Mouse (Mus musculus) forebrain, embryonic 15.5 days (tissue): Measurements from ENCODE around the gene Epop. TPM values are rescaled to one million over a fixed set of nuclear protein-coding genes. Genes with fewer than 3 reads are reported as not detected.

Experiments used
- ATAC-seq: fragments of 200-750 bp; cut with Nextera tagmentation; replicated peaks from 2 replicates; pipeline ENCODE4 v1.8.0; 2017; ENCODE audit warnings: mild to moderate bottlenecking, moderate TSS enrichment, moderate library complexity
- H3K27ac ChIP-seq: fragments of 300-500 bp; sonication (generic); replicated peaks from 2 replicates; pipeline ENCODE4 v1.5.1; 2015; ENCODE audit warnings: mild to moderate bottlenecking, inconsistent platforms
- H3K27me3 ChIP-seq: fragments of 300-500 bp; sonication (generic); 2 replicates; pipeline ENCODE4 v1.6.1; 2015; ENCODE audit warnings: inconsistent platforms
- H3K36me3 ChIP-seq: fragments of 300-500 bp; sonication (generic); 2 replicates; pipeline ENCODE4 v1.6.1; 2015; ENCODE audit warnings: mild to moderate bottlenecking, inconsistent platforms
- H3K4me1 ChIP-seq: fragments of 300-500 bp; sonication (generic); 2 replicates; pipeline ENCODE4 v1.6.1; 2015; ENCODE audit warnings: inconsistent platforms
- H3K4me2 ChIP-seq: fragments of 300-500 bp; sonication (generic); replicated peaks from 2 replicates; pipeline ENCODE4 v1.6.1; 2015; ENCODE audit warnings: mild to moderate bottlenecking, inconsistent platforms
- H3K4me3 ChIP-seq: fragments of 300-500 bp; sonication (generic); 2 replicates; pipeline ENCODE4 v1.5.1; 2015; ENCODE audit warnings: mild to moderate bottlenecking, inconsistent platforms
- H3K9ac ChIP-seq: fragments of 300-500 bp; sonication (generic); replicated peaks from 2 replicates; pipeline ENCODE4 v1.6.1; 2015; ENCODE audit warnings: mild to moderate bottlenecking, inconsistent platforms
- H3K9me3 ChIP-seq: fragments of 300-500 bp; sonication (generic); 2 replicates; pipeline ENCODE4 v1.6.1; 2016; ENCODE audit warnings: inconsistent platforms
- WGBS: fragments of 180-500 bp; shearing (Covaris S2); methylation state at CpG from one replicate; pipeline ENCODE4 v1.1.7; 2015; ENCODE audit warnings: mixed read lengths; 5-methylcytosine and 5-hydroxymethylcytosine counted together
- polyA plus RNA-seq: library from polyadenylated mRNA; unstranded; fragments of >200 nt; fragmentation: Nextera tagmentation; extraction: Ambion mirVana; gene quantifications from 2 replicates; pipeline ENCODE4 v1.2.1, GENCODE M21; 2015

Gene Epop
- polyA plus RNA-seq, 1 experiment from 2014 or later: 4.6 TPM

- H3K9me3 ChIP-seq: no peaks in the 10 kb centered on the region
- no peak overlapping the region for H3K27ac ChIP-seq
- no peak overlapping the region for H3K4me2 ChIP-seq
- peaks cover 10% of the 10 kb centered on the region for H3K4me1 ChIP-seq
- H3K4me3 ChIP-seq: no peak overlapping the region
- ATAC-seq: no peak
- H3K36me3 ChIP-seq: no peaks in the 10 kb centered on the region
- 71% methylated on average over 9 of the region's 9 CpGs for WGBS
- peaks cover 35% of the 10 kb centered on the region for H3K27me3 ChIP-seq
- no peak overlapping the region for H3K9ac ChIP-seq
Observed at GRCm38 (mm10) chr11:97623166-97623565, 6.3 kb downstream of the Epop start.

GRCm38 (mm10) chr11:97622440-97622839 lies 7.1 kb downstream of the Epop start:
- H3K9me3 ChIP-seq: no peaks in the 10 kb centered on the region
- 1% methylated on average over 6 of the region's 6 CpGs for WGBS

GRCm38 (mm10) chr11:97619391-97619795 lies 10.1 kb downstream of the Epop start:
- Histone ChIP-seq H3K36me3 (no peaks in the 10 kb centered on the region), H3K9me3 (no peaks in the 10 kb centered on the region), H3K27ac (no peak overlapping the region), H3K9ac (no peak overlapping the region), H3K4me3 (no peak overlapping the region), H3K4me1 (no peaks in the 10 kb centered on the region), H3K4me2 (no peak overlapping the region), H3K27me3 (0 out of 2 replicates have a peak, but pooled peaks cover 4% of the 10 kb centered on the region)
- ATAC-seq: peak; percentile 55
- WGBS: 28% methylated on average over 5 of the region's 5 CpGs

More at GRCm38 (mm10) chr11:97622440-97622839, 7.1 kb downstream of the Epop start:
- peaks cover 28% of the 10 kb centered on the region for H3K27me3 ChIP-seq
- no peak overlapping the region for H3K4me2 ChIP-seq
- no peak overlapping the region for H3K27ac ChIP-seq
- no peaks in the 10 kb centered on the region for H3K36me3 ChIP-seq
- no peak overlapping the region for H3K4me3 ChIP-seq
- H3K4me1 ChIP-seq: peaks cover 2% of the 10 kb centered on the region
- ATAC-seq: peak; percentile 60
- no peak overlapping the region for H3K9ac ChIP-seq

- 67% methylated on average over 11 of the region's 11 CpGs for WGBS
- 0 out of 2 replicates have a peak, but pooled peaks cover under 1% of the 10 kb centered on the region for H3K27me3 ChIP-seq
- no peak for ATAC-seq
- no peak overlapping the region for H3K4me2 ChIP-seq
- no peaks in the 10 kb centered on the region for H3K36me3 ChIP-seq
- H3K4me1 ChIP-seq: no peaks in the 10 kb centered on the region
- H3K27ac ChIP-seq: no peak overlapping the region
- H3K9me3 ChIP-seq: no peaks in the 10 kb centered on the region
- H3K4me3 ChIP-seq: no peak overlapping the region
- no peak overlapping the region for H3K9ac ChIP-seq
Observed at GRCm38 (mm10) chr11:97618368-97618767, 11.1 kb downstream of the Epop start.

GRCm38 (mm10) chr11:97615276-97615675 lies 14.2 kb downstream of the Epop start:
- Histone ChIP-seq H3K9me3 (no peaks in the 10 kb centered on the region), H3K27me3 (no peaks in the 10 kb centered on the region), H3K4me2 (no peak overlapping the region), H3K4me3 (no peak overlapping the region), H3K27ac (no peak overlapping the region), H3K36me3 (no peaks in the 10 kb centered on the region), H3K4me1 (peaks cover 5% of the 10 kb centered on the region), H3K9ac (no peak overlapping the region)
- no peak for ATAC-seq
- WGBS: 81% methylated on average over 4 of the region's 4 CpGs

- Histone ChIP-seq H3K27me3 (no peaks in the 10 kb centered on the region), H3K4me1 (peaks cover 8% of the 10 kb centered on the region), H3K4me2 (no peak overlapping the region), H3K4me3 (no peak overlapping the region), H3K36me3 (no peaks in the 10 kb centered on the region), H3K27ac (no peak overlapping the region), H3K9me3 (no peaks in the 10 kb centered on the region), H3K9ac (no peak overlapping the region)
- ATAC-seq: no peak
- 60% methylated on average over 8 of the region's 8 CpGs for WGBS
Observed at GRCm38 (mm10) chr11:97611076-97611475, 18.4 kb downstream of the Epop start.

GRCm38 (mm10) chr11:97609743-97610142 lies 19.8 kb downstream of the Epop start:
- WGBS: 89% methylated on average over 13 of the region's 13 CpGs
- ATAC-seq: no peak
- Histone ChIP-seq H3K27me3 (no peaks in the 10 kb centered on the region), H3K27ac (no peak overlapping the region), H3K36me3 (no peaks in the 10 kb centered on the region), H3K9me3 (no peaks in the 10 kb centered on the region), H3K9ac (no peak overlapping the region), H3K4me1 (peaks cover 8% of the 10 kb centered on the region), H3K4me3 (no peak overlapping the region), H3K4me2 (no peak overlapping the region)

- Histone ChIP-seq H3K4me2 (no peak overlapping the region), H3K27me3 (no peaks in the 10 kb centered on the region), H3K9me3 (no peaks in the 10 kb centered on the region), H3K4me1 (peaks cover 8% of the 10 kb centered on the region), H3K4me3 (no peak overlapping the region), H3K27ac (no peak overlapping the region), H3K36me3 (no peaks in the 10 kb centered on the region), H3K9ac (no peak overlapping the region)
- ATAC-seq: no peak
- WGBS: 72% methylated on average over 4 of the region's 4 CpGs
Observed at GRCm38 (mm10) chr11:97608933-97609332, 20.6 kb downstream of the Epop start.

GRCm38 (mm10) chr11:97607056-97607725 lies 22.3 kb downstream of the Epop start:
- Histone ChIP-seq H3K9me3 (no peaks in the 10 kb centered on the region), H3K27me3 (no peaks in the 10 kb centered on the region), H3K9ac (no peak overlapping the region), H3K4me1 (peaks cover 8% of the 10 kb centered on the region), H3K36me3 (no peaks in the 10 kb centered on the region), H3K4me3 (no peak overlapping the region), H3K4me2 (no peak overlapping the region), H3K27ac (no peak overlapping the region)
- ATAC-seq: no peak
- 97% methylated on average over 8 of the region's 8 CpGs for WGBS

- Histone ChIP-seq H3K9ac (no peak overlapping the region), H3K4me2 (no peak overlapping the region), H3K27me3 (no peaks in the 10 kb centered on the region), H3K4me3 (no peak overlapping the region), H3K4me1 (0 out of 2 replicates have a peak, but pooled peaks cover 3% of the 10 kb centered on the region), H3K9me3 (no peaks in the 10 kb centered on the region), H3K36me3 (no peaks in the 10 kb centered on the region), H3K27ac (no peak overlapping the region)
- no peak for ATAC-seq
- WGBS: 74% methylated on average over 10 of the region's 10 CpGs
Observed at GRCm38 (mm10) chr11:97603891-97604290, 25.6 kb downstream of the Epop start.

- H3K4me1 ChIP-seq: 0 out of 2 replicates have a peak, but pooled peaks cover 3% of the 10 kb centered on the region
- 23% methylated on average over 6 of the region's 6 CpGs for WGBS
- H3K27me3 ChIP-seq: no peaks in the 10 kb centered on the region
- H3K27ac ChIP-seq: no peak overlapping the region
- no peak overlapping the region for H3K9ac ChIP-seq
- no peak overlapping the region for H3K4me2 ChIP-seq
- no peak for ATAC-seq
- H3K4me3 ChIP-seq: no peak overlapping the region
- H3K9me3 ChIP-seq: no peaks in the 10 kb centered on the region
- H3K36me3 ChIP-seq: no peaks in the 10 kb centered on the region
Observed at GRCm38 (mm10) chr11:97602223-97602622, 27.3 kb downstream of the Epop start.

- no peak overlapping the region for H3K27ac ChIP-seq
- no peak overlapping the region for H3K4me2 ChIP-seq
- no peak overlapping the region for H3K4me3 ChIP-seq
- ATAC-seq: no peak
- no peaks in the 10 kb centered on the region for H3K4me1 ChIP-seq
- no peaks in the 10 kb centered on the region for H3K27me3 ChIP-seq
- 85% methylated on average over 8 of the region's 8 CpGs for WGBS
- H3K9ac ChIP-seq: no peak overlapping the region
- H3K9me3 ChIP-seq: no peaks in the 10 kb centered on the region
- H3K36me3 ChIP-seq: no peaks in the 10 kb centered on the region
Observed at GRCm38 (mm10) chr11:97599104-97599503, 30.4 kb downstream of the Epop start.
